Mouse (Mus musculus): ENCODE measurements at regions not wholly inside any gene's neighbourhood (a gene's known extent, or its start where the extent isn't known, plus 50 kb on each side); places are given as distances from the start of the nearest gene placed in this dataset.
"Not testable (repeated sequence)": the region's sequence is repeated elsewhere in the genome, so short reads cannot be mapped to it uniquely, and the experiment has no call there.

- intact Hi-C loops (cut with DNase I), result no loop called here
- DNase-seq (ENCODE audit: low spot score in 2 of 2), result no peak
Observed at GRCm38 (mm10) chr14:107214391-107214790, 1108.4 kb downstream of the Trim52 start.

DNA sequence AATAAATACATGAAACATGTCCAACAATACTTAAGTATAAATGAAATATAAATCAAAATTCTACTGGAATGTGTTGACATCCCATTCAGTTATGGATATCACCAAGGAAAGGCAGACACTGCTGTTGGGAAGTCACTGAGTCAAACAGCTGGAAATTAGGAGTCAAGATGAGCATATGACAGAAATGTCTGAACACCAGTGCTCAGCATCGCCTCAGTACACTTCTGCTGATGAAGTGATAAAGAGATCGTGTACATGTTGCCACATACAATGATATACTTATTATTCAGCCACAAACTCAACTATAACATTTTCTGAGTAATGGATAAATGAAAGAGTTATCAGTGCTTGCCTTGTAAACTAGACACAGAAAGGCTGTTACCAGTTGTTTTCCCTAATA, 1158.2 kb downstream of the Trim52 start:
- intact Hi-C loops (cut with DNase I), result no loop called here
- DNase-seq (ENCODE audit: low spot score in 2 of 2), result no peak

DNA sequence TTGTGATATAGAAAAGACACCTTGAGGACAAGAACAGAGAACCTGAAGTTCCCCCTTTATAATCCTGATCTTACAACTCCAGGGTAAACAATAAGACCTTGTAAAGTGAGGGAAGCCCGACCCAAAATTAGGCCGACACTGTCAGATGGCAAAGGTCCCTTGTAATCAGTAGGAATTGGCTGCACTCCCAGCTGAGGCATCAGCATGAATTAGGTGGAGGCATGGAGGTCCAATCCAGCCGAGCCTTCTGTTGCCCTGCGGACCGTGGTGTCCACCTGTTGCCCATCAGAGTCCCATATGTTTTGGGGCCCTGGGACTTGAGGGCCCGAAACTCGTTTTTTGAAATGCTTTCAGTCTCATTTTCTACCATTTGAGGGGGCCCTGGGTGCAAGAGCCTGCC, 1174.3 kb downstream of the Trim52 start:
- DNase-seq (ENCODE audit: low spot score in 2 of 2); intact Hi-C loops (cut with DNase I): not testable (repeated sequence)

GRCm38 (mm10) chr14:107329302-107329701, 1223.3 kb downstream of the Trim52 start:
- DNase-seq (ENCODE audit: low spot score in 2 of 2), result no peak
- intact Hi-C loops (cut with DNase I), result loop anchor here (10.0 kb wide), 1 partner anchor 1935 kb away; no protein-coding TSS in a partner anchor

DNA sequence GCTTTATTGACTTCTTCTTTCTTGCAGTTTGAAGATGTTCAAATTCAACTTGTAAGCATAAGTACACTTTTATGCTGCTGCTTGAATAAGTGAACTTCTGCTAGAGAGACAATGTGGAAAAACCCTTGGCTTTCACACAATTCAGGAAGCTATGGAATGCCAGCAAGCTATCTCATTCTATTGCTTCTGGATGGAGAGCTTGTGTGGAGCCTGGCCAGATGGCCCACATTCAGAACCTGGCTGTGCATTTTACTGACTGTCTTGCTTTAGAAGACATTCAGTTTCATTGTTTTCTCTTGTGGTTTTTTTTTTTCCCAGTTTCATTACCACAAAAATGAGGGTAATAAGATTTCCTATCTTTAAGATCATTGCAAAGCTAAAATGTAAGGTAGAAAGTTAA, 1234.2 kb downstream of the Trim52 start:
- intact Hi-C loops (cut with DNase I), result no loop called here
- DNase-seq (ENCODE audit: low spot score in 2 of 2), result no peak

DNA sequence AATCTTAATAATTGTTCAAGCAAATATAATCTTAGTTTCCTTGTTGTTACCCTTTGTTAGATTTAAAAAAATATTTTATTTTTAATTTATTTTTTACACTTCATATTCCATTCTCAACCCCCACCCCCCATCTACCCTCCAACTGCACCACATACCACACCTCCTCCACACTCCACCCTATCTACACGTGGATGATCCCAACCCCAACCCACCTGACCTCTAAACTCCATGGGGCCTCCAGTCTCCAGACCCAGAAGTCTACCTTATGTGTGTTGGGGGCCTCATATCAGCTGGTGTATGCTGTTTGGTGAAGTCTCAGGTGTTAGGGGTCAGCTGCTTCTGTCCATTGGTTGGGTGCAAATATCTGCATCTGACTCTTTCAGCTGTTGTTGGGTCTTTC, 1256.8 kb downstream of the Trim52 start:
- intact Hi-C loops (cut with DNase I), result no loop called here
- no peak for DNase-seq (ENCODE audit: low spot score in 2 of 2)
